In the genomic region with DNA sequence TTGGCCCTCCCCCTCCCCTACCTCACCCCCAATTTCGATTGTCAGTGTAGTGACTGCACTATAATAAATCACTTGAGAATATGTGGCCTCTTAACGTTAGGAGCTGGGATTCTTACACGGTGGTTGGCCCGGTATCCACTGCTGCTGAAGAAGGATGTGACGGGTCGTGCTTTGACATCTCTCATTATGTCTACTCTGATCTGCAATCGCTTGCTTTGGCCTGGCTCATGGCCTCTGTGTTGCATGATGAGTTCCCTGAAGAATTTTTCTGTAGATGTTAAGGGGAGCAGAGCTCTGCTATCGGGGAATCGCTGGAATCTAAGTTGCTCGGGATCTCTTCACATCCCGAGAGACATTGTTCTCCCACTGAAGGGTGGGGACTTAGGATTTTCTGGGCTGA, we compare ENCODE assay signal across 10 mouse cellular contexts.
DNase-seq lines count a peak whose midpoint lies in the region; TF ChIP-seq lines count a peak whose summit lies in the region.
"Had no signal": no experiment of that assay in that cellular context is flagged by ENCODE, and none has a peak within 500 bp of the region (broad histone marks: within the 10 kb centered on the region; RNA-seq: fewer than 3 reads in every experiment).

No protein-coding gene starts in this region.

- no peaks in the 10 kb centered on the region; the same call in 1 of the 2 replicates for H3K4me1 ChIP-seq in testis, adult 2 months (ENCODE audit: control insufficient read depth, insufficient read depth, low read length)
- H3K4me1 ChIP-seq: liver, embryonic 13.5 days had no signal

- intact Hi-C loops in gastrocnemius, postnatal 14 days (cut with DNase I; ENCODE audit: low total_unique reads): no loop called here

- H3K4me3 ChIP-seq in testis, adult 2 months (ENCODE audit: control insufficient read depth, low read depth, low read length): peak overlapping the region; percentile 34; the same call in 1 of the 2 replicates
- H3K4me3 ChIP-seq: liver, embryonic 13.5 days had no signal

- no peaks in the 10 kb centered on the region for H3K27me3 ChIP-seq in testis, adult 2 months (ENCODE audit: control insufficient read depth, insufficient read depth, low read length)
- H3K27me3 ChIP-seq: liver, embryonic 13.5 days had no signal

- no peak overlapping the region for H3K27ac ChIP-seq in testis, adult 2 months (ENCODE audit: control insufficient read depth, insufficient read depth, low read depth, low read length)
- H3K27ac ChIP-seq: liver, embryonic 13.5 days had no signal

- TF ChIP-seq CTCF in testis, adult 2 months (IDR thresholded peaks at IDR 0.05; ENCODE audit: control insufficient read depth, insufficient read depth, insufficient replicate concordance, low read depth, low read length): no peak

- peak; percentile 49 for DNase-seq in gastrocnemius, postnatal 14 days
- DNase-seq in gastrocnemius, postnatal 25 days: no peak
- peak; percentile 44 for DNase-seq in kidney, postnatal 14 days
- DNase-seq in kidney, adult 8-10 months: no peak
- no peak for DNase-seq in testis, postnatal 14 days (ENCODE audit: low spot score)
- no peak for DNase-seq in right cerebral cortex, adult 2 months (ENCODE audit: low spot score in 2 of 2)
- no peak for DNase-seq in cerebellum, adult 9-10 months
- DNase-seq: B cell, adult 2 months; liver, embryonic 13.5 days had no signal

- no peak for TF ChIP-seq POLR2A in testis, adult 2 months (IDR thresholded peaks at IDR 0.05; ENCODE audit: control insufficient read depth, low read depth, low read length)

- no peaks in the 10 kb centered on the region for H3K36me3 ChIP-seq in testis, adult 2 months (ENCODE audit: control insufficient read depth, insufficient read depth, low read length)
- H3K36me3 ChIP-seq: liver, embryonic 13.5 days had no signal

Comparison
In these comparisons a context has a peak if more than half of its experiments do, and no peak if none do; other contexts are left out.
1. DNase-seq: peak in gastrocnemius, postnatal 14 days (single experiment) and kidney, postnatal 14 days (single experiment); none in gastrocnemius, postnatal 25 days (single experiment), kidney, adult 8-10 months (0 of 2), testis, postnatal 14 days (single experiment), right cerebral cortex, adult 2 months (0 of 2) and cerebellum, adult 9-10 months (single experiment).